Mouse (Mus musculus) embryonic facial prominence, embryonic 15.5 days (tissue): Measurements from ENCODE around the gene 5430403G16Rik. TPM values are rescaled to one million over a fixed set of nuclear protein-coding genes. Genes with fewer than 3 reads are reported as not detected.
"Not testable (repeated sequence)": the region's sequence is repeated elsewhere in the genome, so short reads cannot be mapped to it uniquely, and the experiment has no call there.

Source experiments
- ATAC-seq: fragments of 200-750 bp; cut with Nextera tagmentation; 2 replicates; pipeline ENCODE4 v1.8.0; 2017; ENCODE audit warnings: low read depth, moderate TSS enrichment; ENCODE audit not compliant: insufficient number of reproducible peaks, low FRiP score, low TSS enrichment
- H3K27ac ChIP-seq: fragments of 300-500 bp; sonication (generic); replicated peaks from 2 replicates; pipeline ENCODE4 v1.5.1; 2015; ENCODE audit warnings: mild to moderate bottlenecking, inconsistent platforms
- H3K27me3 ChIP-seq: fragments of 300-500 bp; sonication (generic); 2 replicates; pipeline ENCODE4 v1.6.1; 2015; ENCODE audit warnings: inconsistent platforms
- H3K36me3 ChIP-seq: fragments of 300-500 bp; sonication (generic); 2 replicates; pipeline ENCODE4 v1.6.1; 2015; ENCODE audit warnings: mild to moderate bottlenecking, inconsistent platforms
- H3K4me1 ChIP-seq: fragments of 300-500 bp; sonication (generic); 2 replicates; pipeline ENCODE4 v1.6.1; 2015; ENCODE audit warnings: inconsistent platforms
- H3K4me2 ChIP-seq: fragments of 300-500 bp; sonication (generic); replicated peaks from 2 replicates; pipeline ENCODE4 v1.6.1; 2015; ENCODE audit warnings: mild to moderate bottlenecking, inconsistent platforms
- H3K4me3 ChIP-seq: fragments of 300-500 bp; sonication (generic); replicated peaks from 2 replicates; pipeline ENCODE4 v1.5.1; 2015; ENCODE audit warnings: mild to moderate bottlenecking, inconsistent platforms
- H3K9ac ChIP-seq: fragments of 300-500 bp; sonication (generic); 2 replicates; pipeline ENCODE4 v1.6.1; 2015; ENCODE audit warnings: inconsistent platforms
- H3K9me3 ChIP-seq: fragments of 300-500 bp; sonication (generic); replicated peaks from 2 replicates; pipeline ENCODE4 v1.6.1; 2016; ENCODE audit warnings: inconsistent platforms
- WGBS: fragments of 180-500 bp; shearing (Covaris S2); methylation state at CpG from one replicate; pipeline ENCODE4 v1.1.7; 2015; 5-methylcytosine and 5-hydroxymethylcytosine counted together
- polyA plus RNA-seq: library from polyadenylated mRNA; unstranded; fragments of >200 nt; fragmentation: Nextera tagmentation; extraction: Ambion mirVana; gene quantifications from 2 replicates; pipeline ENCODE4 v1.2.1, GENCODE M21; 2015

5430403G16Rik gene
- 2.2 TPM in 2 replicates for polyA plus RNA-seq

GRCm38 (mm10) chr5:109690537-109691201 is at the start of gene 5430403G16Rik:
5430403G16Rik (minus strand) TSS chr5:109691041.
- not testable (repeated sequence) for H3K36me3 ChIP-seq, H3K4me1 ChIP-seq, H3K27me3 ChIP-seq, H3K9me3 ChIP-seq
- peak within 1 kb of the TSS; percentile 65 for H3K27ac ChIP-seq
- peak; percentile 95 for ATAC-seq
- H3K9ac ChIP-seq, result peak within 1 kb of the TSS; percentile 35; the same call in 1 of the 2 replicates
- H3K4me3 ChIP-seq, result peak within 1 kb of the TSS; percentile 56
- H3K4me2 ChIP-seq, result peak within 1 kb of the TSS; percentile 60
- WGBS, result under 1% methylated on average over 26 of the region's 26 CpGs

GRCm38 (mm10) chr5:109717341-109717740 is 26.5 kb upstream of the 5430403G16Rik start:
- WGBS, result 67% methylated on average over 3 of the region's 3 CpGs
- H3K4me2 ChIP-seq, ATAC-seq, H3K9ac ChIP-seq, H3K27ac ChIP-seq, H3K4me3 ChIP-seq, H3K27me3 ChIP-seq, H3K36me3 ChIP-seq, H3K9me3 ChIP-seq, H3K4me1 ChIP-seq: not testable (repeated sequence)

GRCm38 (mm10) chr5:109691205-109691965 is 544 bp upstream of the 5430403G16Rik start:
- not testable (repeated sequence) for H3K4me1 ChIP-seq, H3K9me3 ChIP-seq, ATAC-seq, H3K36me3 ChIP-seq, H3K27ac ChIP-seq, H3K27me3 ChIP-seq, H3K9ac ChIP-seq
- WGBS, result 65% methylated on average over 5 of the region's 5 CpGs
- Histone ChIP-seq H3K4me2 (peak overlapping the region; percentile 60), H3K4me3 (peak overlapping the region; percentile 56)

GRCm38 (mm10) chr5:109682921-109683320 is 7.9 kb downstream of the 5430403G16Rik start:
- Histone ChIP-seq H3K36me3 (no peaks in the 10 kb centered on the region), H3K27ac (no peak overlapping the region), H3K27me3 (no peaks in the 10 kb centered on the region), H3K4me2 (no peak overlapping the region), H3K9me3 (0 out of 2 replicates have a peak, but pooled peaks cover 14% of the 10 kb centered on the region), H3K9ac (no peak overlapping the region), H3K4me1 (no peaks in the 10 kb centered on the region), H3K4me3 (no peak overlapping the region)
- 70% methylated on average over 4 of the region's 4 CpGs for WGBS
- ATAC-seq, result no peak

Other genes with a start within 250 kb of the 5430403G16Rik start
- gene Crlf2, start 132.0 kb downstream of the 5430403G16Rik start, polyA plus RNA-seq, result 12.6 and 13.6 TPM in 2 replicates
- gene 4930522L14Rik, start 60.8 kb upstream of the 5430403G16Rik start, polyA plus RNA-seq, result 8.2 and 9.6 TPM in 2 replicates
- gene Gm15446, start 232.4 kb upstream of the 5430403G16Rik start, polyA plus RNA-seq, result 0.47 and 1.0 TPM in 2 replicates